Mouse (Mus musculus) CD8-positive naive resting alpha-beta T cell, adult 2 months (primary cell): ENCODE data around the gene Itgb5.

ENCODE experiments used
- DNase-seq, 2 experiments: peaks; one replicate each; pipeline ENCODE4 v3.0.0; 2022; ENCODE audit warnings: low read depth in 2 of 2, low spot score in 2 of 2

Gene Itgb5

DNA sequence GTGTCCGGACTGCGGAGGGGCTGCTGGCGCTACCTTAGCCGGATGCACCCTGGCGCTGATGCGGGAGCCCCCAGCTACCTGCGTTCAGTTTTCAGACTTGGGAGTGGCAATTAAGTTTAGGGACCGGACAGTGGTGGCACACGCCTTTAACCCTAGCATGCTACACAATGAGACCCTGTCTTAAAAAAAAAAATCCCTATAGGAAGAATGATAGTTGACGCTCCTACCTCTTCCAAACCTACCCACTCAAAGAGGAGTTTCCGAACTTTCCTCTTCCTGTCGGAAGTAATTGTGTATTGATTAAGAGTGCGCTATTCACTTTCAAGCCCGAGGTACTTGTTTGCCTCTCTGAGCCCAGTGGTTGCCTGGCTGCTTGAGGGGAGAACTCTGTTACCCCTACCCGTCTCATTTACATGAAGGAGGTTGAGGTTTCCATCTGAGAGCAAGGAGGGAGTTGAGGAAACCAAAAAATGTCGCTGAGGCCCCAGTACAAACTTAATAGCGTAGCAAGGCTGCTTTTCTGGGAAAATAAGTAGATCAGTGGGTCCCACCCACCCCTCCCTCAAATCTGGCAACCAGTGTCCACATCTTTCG is 1.1 kb downstream of the Itgb5 start:
- DNase-seq, result no peak

DNA sequence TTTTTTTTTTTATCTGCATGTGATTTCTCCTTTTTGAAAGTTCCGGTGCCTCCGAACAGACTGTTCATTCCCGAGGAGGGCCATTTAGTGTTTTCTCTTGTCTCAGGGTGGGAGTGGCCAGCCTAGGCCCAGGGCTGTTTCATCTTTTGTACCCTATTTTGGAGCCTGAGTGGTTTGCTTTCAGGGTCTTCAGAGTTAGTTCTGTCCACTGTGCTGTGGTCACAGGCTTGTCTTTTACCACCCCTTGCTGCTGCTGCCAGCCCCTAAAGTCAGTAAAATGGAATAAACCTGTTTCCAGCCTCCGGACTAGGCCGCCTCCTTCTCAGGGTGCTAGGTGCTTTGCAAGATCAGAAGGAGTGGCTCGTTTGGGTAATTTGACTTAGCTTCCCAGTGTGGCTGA is 2.6 kb downstream of the Itgb5 start:
- DNase-seq, result no peak

DNA sequence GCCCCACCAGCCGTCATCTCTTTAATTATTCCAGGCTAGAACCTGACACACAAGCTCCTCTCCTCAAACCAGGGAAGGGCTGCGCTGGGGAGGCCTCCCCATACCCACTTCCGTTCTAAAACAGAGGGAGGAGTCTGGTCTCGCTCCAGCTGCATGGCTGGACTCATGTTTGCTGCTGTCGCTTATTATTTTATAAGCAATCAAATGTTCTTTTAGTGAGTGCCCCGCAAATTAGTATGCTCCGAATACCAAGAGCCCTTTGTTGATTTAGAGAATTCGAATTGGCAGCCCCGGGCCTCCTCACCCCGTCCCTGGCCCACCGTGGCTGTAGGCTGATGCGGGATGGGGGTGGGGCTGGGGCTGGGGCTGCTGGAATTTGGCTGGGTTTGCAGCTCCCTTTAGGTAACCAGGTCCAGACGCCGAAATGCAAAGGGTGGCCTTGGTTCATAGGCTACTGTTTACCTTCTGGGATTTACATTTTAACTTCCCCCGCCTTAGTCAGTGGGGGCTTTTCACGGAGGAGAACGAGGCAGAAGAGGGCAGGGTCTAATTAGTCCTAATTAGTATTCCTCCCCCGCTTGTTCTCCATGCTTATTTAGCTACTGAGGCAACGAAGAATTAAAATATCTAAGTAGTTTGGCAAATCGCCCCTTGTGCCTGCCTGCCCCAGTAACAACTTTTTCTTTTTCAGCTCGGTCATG is 3.4 kb downstream of the Itgb5 start:
- no peak for DNase-seq

GRCm38 (mm10) chr16:33833429-33833753 is 3.9 kb downstream of the Itgb5 start:
- DNase-seq, result no peak

GRCm38 (mm10) chr16:33833781-33834482 is 4.5 kb downstream of the Itgb5 start:
- DNase-seq, result no peak

GRCm38 (mm10) chr16:33836676-33837075 is 7.2 kb downstream of the Itgb5 start:
- DNase-seq, result no peak

DNA sequence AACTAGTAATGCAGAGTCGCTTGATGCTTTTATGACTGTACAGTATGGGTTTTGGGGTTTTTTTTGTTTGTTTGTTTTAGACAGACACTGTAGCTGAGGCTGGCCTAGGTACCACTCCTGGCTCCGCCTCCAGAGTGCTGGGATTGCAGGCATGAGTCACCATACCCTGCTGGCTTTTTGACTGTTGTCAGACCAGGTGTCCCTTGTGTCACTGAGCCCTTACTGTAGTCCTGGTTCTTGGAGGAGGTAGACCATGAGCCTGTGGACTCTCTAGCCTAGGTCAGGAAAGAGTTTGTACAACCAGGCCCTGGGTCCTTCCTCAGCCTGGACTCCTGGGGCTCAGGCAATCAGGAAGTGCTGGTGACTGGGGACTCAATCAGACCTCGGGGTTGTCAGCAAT is 7.7 kb downstream of the Itgb5 start:
- DNase-seq, result no peak

DNA sequence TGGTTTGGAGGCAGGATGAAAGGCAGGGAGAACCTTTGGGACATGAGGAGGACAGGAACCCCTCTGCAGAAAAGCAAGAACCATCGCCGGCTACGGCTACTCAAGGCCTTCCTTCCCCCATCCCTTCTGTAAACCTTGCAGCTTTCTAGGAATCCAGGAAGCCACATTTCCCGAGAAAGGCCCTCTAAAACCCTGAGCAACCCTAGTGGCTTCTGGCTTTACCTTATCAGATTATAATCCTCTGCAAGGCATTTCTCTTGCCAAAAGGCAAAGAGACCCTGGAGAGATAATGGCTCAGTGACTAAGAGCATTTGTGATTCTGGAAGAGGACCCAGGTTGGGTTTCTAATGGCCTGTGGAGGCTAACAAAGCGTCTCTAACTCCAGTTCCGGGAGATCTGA is 11.2 kb downstream of the Itgb5 start:
- no peak for DNase-seq

DNA sequence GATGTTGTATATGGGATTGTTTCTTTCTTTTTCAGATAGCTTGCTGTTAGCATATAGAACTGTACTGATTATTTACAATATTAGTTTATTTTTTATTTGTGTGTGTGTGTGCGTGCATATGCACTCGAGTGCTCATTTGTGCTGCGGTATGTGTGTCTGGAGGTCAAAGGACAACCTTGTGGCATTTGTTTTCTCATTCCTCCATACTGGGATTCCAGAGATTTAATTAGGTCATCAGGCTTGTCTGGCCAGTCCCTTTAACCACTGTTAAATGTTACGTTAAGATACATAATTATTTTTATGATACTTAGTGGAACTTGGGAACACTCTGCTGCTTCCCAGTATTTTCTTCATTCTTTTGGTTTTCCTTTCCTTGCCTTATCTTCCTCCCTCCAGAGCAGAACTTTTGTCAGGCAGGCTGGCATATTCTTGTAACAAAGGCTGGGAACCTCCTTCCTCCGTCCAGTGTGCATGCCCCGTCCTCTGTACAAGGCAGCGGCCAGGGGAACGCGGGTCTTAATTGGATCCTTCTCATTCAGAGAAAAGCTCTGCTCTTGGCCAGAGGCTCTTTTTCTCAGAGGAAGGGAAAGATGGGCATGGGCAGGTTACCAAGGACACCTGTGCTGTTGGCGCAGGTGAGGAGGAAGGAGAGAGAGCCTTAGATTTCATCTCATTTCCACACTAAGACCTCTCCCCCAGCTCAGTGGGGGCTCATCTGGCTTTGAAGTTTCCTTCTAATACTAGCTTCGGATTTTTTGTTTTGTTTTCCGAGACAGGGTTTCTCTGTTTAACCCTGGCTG is 12.8 kb downstream of the Itgb5 start:
- no peak for DNase-seq

DNA sequence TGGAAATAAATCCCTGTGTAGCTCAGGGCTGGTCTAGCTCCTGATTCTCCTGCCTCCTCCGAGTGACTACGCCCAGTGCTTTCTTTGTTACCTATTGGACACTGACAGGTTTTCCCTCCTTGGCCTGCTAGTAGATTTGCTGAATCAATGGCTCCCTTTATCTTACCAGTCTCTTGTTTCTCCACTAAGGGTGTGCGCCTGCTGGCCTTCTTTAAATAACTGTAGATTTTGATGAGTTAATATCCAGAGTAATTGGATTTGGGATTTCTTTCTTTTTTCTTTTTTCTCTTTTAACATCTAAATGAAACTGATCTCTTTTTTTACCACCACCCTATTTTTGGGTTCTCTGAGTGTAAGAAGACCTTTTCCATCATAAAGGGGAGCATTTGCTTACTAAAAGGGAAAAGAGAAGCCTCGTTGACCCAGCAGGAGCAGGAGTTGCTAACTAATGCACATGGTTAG is 14.7 kb downstream of the Itgb5 start:
- DNase-seq, result no peak

DNA sequence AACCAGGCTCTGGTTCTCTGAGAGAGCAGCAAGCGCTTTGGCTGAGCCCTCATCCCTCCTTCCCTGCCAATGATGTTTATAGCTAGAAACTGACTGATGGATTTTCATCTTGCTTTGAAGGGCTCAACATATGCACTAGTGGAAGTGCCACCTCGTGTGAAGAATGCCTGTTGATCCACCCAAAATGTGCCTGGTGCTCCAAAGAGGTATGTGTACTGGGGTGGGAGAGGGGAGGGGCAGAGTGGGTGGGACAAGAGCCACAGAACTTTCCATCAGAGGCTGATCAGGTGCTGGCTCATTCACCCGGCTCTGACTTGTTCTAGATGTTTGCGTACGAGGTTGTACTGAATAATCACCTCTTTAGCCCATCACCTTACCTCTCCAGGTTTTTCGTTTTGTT is 15.4 kb downstream of the Itgb5 start:
- DNase-seq, result no peak

DNA sequence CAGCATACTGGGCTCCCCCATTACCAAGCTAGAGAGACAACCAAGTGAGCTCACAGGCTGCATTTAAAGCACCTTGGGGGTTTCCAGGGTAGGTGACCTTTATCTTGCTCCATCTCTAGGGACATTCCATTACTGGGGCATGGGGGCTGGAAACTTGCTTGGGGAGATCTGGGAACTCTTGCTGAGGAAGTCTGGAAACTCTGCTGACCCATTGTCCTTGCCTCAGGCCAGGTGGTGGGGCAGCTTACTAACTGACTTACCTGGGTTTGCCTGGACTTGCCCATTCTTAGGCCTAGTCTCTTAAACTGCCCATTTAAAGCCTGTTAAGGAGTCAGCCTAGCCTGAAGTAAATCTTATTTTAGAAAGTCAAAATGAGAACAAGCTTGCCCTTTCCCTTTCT is 23.8 kb downstream of the Itgb5 start:
- no peak for DNase-seq

- no peak for DNase-seq
These were observed 29.3 kb downstream of the Itgb5 start for GRCm38 (mm10) chr16:33858766-33859165.

- DNase-seq, result no peak
These were observed 29.9 kb downstream of the Itgb5 start for GRCm38 (mm10) chr16:33859380-33859779.

GRCm38 (mm10) chr16:33859988-33860700 is 30.7 kb downstream of the Itgb5 start:
- no peak for DNase-seq

- DNase-seq, result no peak
These were observed 32.9 kb downstream of the Itgb5 start for GRCm38 (mm10) chr16:33862406-33862805.

DNA sequence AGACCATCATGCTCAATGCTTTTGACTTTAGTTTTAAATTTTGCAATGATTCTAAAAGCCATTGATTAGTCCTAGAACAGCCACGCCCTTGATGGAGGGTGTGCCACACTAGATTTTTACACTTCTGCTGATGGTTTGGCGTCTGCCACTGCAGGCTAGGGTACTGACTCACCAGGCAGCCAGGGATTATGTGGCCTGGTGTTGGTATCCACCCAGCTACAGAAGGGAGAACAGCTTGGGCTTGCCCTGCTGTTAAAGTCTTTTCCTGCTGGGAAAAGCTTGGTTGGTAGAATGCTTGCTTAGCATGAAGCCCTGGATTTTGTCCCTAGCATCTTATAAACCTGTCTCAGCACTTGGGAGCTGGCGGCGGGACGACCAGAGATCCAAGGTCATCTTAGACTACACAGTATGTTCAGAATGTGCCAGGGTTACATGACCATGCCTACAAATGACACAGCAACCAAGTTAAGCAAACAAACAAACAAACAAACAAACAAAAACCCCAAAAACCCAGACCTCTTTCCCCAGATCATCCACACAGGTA is 33.8 kb downstream of the Itgb5 start:
- DNase-seq, result no peak

GRCm38 (mm10) chr16:33870224-33870785 is 40.8 kb downstream of the Itgb5 start:
- DNase-seq, result no peak

- no peak for DNase-seq
These were observed 41.7 kb downstream of the Itgb5 start for GRCm38 (mm10) chr16:33870988-33871758.
